Mouse (Mus musculus): Measurements from ENCODE around the gene Tnn. TPM values are rescaled to one million over a fixed set of nuclear protein-coding genes. Genes with fewer than 3 reads are reported as not detected.
A peak's percentile ranks its signal among the peaks of the same experiment; 100 is the strongest.

Tnn gene
- polyA plus RNA-seq, 1 experiment from 2014 or later = not detected

DNA sequence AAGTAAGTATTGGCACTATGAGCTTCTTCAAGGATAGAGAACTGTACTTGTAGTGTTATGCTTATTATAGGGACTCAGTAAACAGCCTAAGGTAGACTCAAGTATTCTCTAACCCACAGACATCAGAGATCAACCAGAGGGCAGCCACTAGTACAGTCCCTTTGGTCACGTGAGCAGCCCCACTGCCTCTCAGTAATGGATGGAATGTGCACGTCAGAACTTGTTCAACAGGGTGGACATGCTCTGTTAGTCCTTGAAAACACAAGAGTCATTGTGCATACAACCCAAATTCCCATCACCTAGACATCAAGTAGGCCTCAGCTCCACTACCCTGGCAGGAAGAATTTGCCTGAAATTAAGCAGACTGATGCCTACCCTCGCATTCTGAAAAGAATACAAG lies 95.7 kb downstream of the Tnn start:
- H3K4me2 ChIP-seq (ENCODE audit: low read depth, low read length) = no peak overlapping the region
- ATAC-seq = no peak
- no peak overlapping the region for H3K4me3 ChIP-seq (ENCODE audit: low read depth, low read length)
- H3K36me3 ChIP-seq (replicated peaks; ENCODE audit: insufficient read depth, low read length) = no peaks in the 10 kb centered on the region; the same call in 1 of the 2 replicates
- H3K9me3 ChIP-seq (ENCODE audit: low read length) = no peaks in the 10 kb centered on the region
- no peak overlapping the region for H3K27ac ChIP-seq (ENCODE audit: low read depth)
- H3K4me1 ChIP-seq (ENCODE audit: insufficient read depth) = peaks cover 31% of the 10 kb centered on the region
- H3K9ac ChIP-seq (replicated peaks) = no peak overlapping the region
- no peaks in the 10 kb centered on the region for H3K27me3 ChIP-seq (ENCODE audit: insufficient read depth, low read length)
- WGBS (ENCODE audit: insufficient replicate concordance) = 72% methylated on average over 3 of the region's 3 CpGs
- DNase-seq = no peak
- TF ChIP-seq EP300 (IDR thresholded peaks at IDR 0.05; ENCODE audit: low read depth) (no peak), CTCF (IDR thresholded peaks at IDR 0.05; ENCODE audit: low read depth) (no peak)

GRCm38 (mm10) chr1:160054366-160055078 lies 98.9 kb downstream of the Tnn start:
- WGBS (ENCODE audit: insufficient replicate concordance) = 46% methylated on average over 5 of the region's 5 CpGs
- peak; percentile 41; the same call in 1 of the 2 replicates for ATAC-seq
- Histone ChIP-seq H3K27ac (ENCODE audit: low read depth) (0 out of 2 replicates have a peak overlapping the region, but pooled peaks have one; percentile 13), H3K4me2 (ENCODE audit: low read depth, low read length) (no peak overlapping the region), H3K4me1 (ENCODE audit: insufficient read depth) (peaks cover 31% of the 10 kb centered on the region), H3K4me3 (ENCODE audit: low read depth, low read length) (no peak overlapping the region), H3K9me3 (ENCODE audit: low read length) (no peaks in the 10 kb centered on the region), H3K27me3 (ENCODE audit: insufficient read depth, low read length) (no peaks in the 10 kb centered on the region), H3K9ac (replicated peaks) (no peak overlapping the region), H3K36me3 (replicated peaks; ENCODE audit: insufficient read depth, low read length) (no peaks in the 10 kb centered on the region; the same call in 1 of the 2 replicates)
- TF ChIP-seq CTCF (IDR thresholded peaks at IDR 0.05; ENCODE audit: low read depth) = no peak
- TF ChIP-seq EP300 (IDR thresholded peaks at IDR 0.05; ENCODE audit: low read depth) = no peak
- no peak for DNase-seq

GRCm38 (mm10) chr1:160053510-160054305 lies 99.7 kb downstream of the Tnn start:
- DNase-seq = no peak
- no peak for ATAC-seq
- no peak for TF ChIP-seq CTCF (IDR thresholded peaks at IDR 0.05; ENCODE audit: low read depth)
- TF ChIP-seq EP300 (IDR thresholded peaks at IDR 0.05; ENCODE audit: low read depth) = no peak
- peaks cover 28% of the 10 kb centered on the region for H3K4me1 ChIP-seq (ENCODE audit: insufficient read depth)
- WGBS (ENCODE audit: insufficient replicate concordance) = 75% methylated on average over 5 of the region's 5 CpGs
- no peaks in the 10 kb centered on the region; the same call in 1 of the 2 replicates for H3K36me3 ChIP-seq (replicated peaks; ENCODE audit: insufficient read depth, low read length)
- H3K27ac ChIP-seq (ENCODE audit: low read depth) = 0 out of 2 replicates have a peak overlapping the region, but pooled peaks have one; percentile 13
- H3K4me2 ChIP-seq (ENCODE audit: low read depth, low read length) = no peak overlapping the region
- H3K27me3 ChIP-seq (ENCODE audit: insufficient read depth, low read length) = no peaks in the 10 kb centered on the region
- H3K4me3 ChIP-seq (ENCODE audit: low read depth, low read length) = no peak overlapping the region
- no peaks in the 10 kb centered on the region for H3K9me3 ChIP-seq (ENCODE audit: low read length)
- no peak overlapping the region for H3K9ac ChIP-seq (replicated peaks)

DNA sequence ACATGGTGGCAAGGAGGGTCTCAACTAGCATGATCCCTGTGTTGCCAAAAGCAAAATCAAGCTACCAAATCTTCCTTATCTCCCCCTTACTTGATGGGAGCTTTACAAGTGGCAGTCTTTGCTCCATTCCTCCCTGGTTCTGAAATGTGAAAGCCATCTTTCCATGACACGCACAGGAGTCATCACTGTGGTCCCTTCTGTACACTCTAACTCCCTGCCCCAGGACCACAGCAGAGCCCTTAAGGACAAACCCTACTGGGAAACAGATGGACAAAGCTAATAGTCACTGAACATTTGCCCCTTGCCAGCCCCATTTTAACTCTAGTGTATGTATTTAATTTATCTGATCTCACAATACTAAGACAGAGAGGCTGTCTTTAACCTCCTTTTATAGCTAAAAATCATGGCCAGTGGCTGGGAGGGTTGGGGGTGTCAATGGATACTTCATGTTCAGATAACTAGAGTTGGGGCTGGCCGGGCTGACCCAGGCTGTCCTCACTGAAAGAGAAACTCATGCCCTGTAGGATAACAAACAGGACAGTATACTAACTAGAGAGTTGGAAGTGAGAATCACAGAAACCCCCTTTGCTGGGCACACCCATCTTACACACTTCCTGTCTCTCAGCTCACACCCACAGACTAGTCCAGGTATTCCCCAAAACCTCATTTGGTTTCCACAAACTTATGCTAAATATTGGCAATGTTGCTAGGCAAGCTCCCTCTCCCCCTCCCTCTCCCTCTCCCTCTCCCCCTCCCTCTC lies 100.6 kb downstream of the Tnn start:
- Histone ChIP-seq H3K4me1 (ENCODE audit: insufficient read depth) (peaks cover 32% of the 10 kb centered on the region), H3K36me3 (replicated peaks; ENCODE audit: insufficient read depth, low read length) (peaks cover 4% of the 10 kb centered on the region), H3K9ac (replicated peaks) (no peak overlapping the region), H3K27ac (ENCODE audit: low read depth) (no peak overlapping the region), H3K9me3 (ENCODE audit: low read length) (no peaks in the 10 kb centered on the region), H3K4me2 (ENCODE audit: low read depth, low read length) (no peak overlapping the region), H3K27me3 (ENCODE audit: insufficient read depth, low read length) (no peaks in the 10 kb centered on the region), H3K4me3 (ENCODE audit: low read depth, low read length) (no peak overlapping the region)
- no peak for TF ChIP-seq EP300 (IDR thresholded peaks at IDR 0.05; ENCODE audit: low read depth)
- no peak for TF ChIP-seq CTCF (IDR thresholded peaks at IDR 0.05; ENCODE audit: low read depth)
- DNase-seq (no peak), ATAC-seq (no peak)
- 79% methylated on average over 2 of the region's 2 CpGs for WGBS (ENCODE audit: insufficient replicate concordance)

GRCm38 (mm10) chr1:160050898-160051297 lies 102.5 kb downstream of the Tnn start:
- WGBS (ENCODE audit: insufficient replicate concordance) = 87% methylated on average over 6 of the region's 6 CpGs
- H3K4me1 ChIP-seq (ENCODE audit: insufficient read depth) = peaks cover 45% of the 10 kb centered on the region

More at GRCm38 (mm10) chr1:160050898-160051297, 102.5 kb downstream of the Tnn start:
- TF ChIP-seq CTCF (IDR thresholded peaks at IDR 0.05; ENCODE audit: low read depth) (no peak), EP300 (IDR thresholded peaks at IDR 0.05; ENCODE audit: low read depth) (no peak)
- Histone ChIP-seq H3K4me2 (ENCODE audit: low read depth, low read length) (no peak overlapping the region), H3K9ac (replicated peaks) (no peak overlapping the region), H3K4me3 (ENCODE audit: low read depth, low read length) (no peak overlapping the region), H3K27ac (ENCODE audit: low read depth) (no peak overlapping the region), H3K36me3 (replicated peaks; ENCODE audit: insufficient read depth, low read length) (peaks cover 4% of the 10 kb centered on the region), H3K9me3 (ENCODE audit: low read length) (no peaks in the 10 kb centered on the region), H3K27me3 (ENCODE audit: insufficient read depth, low read length) (no peaks in the 10 kb centered on the region)
- DNase-seq (no peak), ATAC-seq (no peak)

All from liver, postnatal 0 days (tissue).